Mouse (Mus musculus) neutrophil, adult 5-6 weeks (primary cell): ENCODE data around the gene Prelid3b. TPM values are rescaled to one million over a fixed set of nuclear protein-coding genes. Genes with fewer than 3 reads are reported as not detected.

Experiments
- ATAC-seq: fragments of 151-379, 151-347 bp; 2 replicates; pipeline ENCODE4 v1.8.0; 2017; ENCODE audit warnings: mild to moderate bottlenecking, moderate TSS enrichment; ENCODE audit not compliant: insufficient number of reproducible peaks, poor library complexity, low FRiP score, severe bottlenecking; ENCODE audit errors: extremely low read depth
- total RNA-seq: library from RNA; stranded (forward); fragments of 200-1000 nt; gene quantifications from 2 replicates; pipeline ENCODE4 v1.2.3, GENCODE M21; 2017

Gene Prelid3b
- total RNA-seq, 1 experiment from 2014 or later, result 77.4 TPM

- peak; percentile 59 for ATAC-seq
These were observed 36.7 kb downstream of the Prelid3b start for GRCm38 (mm10) chr2:174436076-174436701.

DNA sequence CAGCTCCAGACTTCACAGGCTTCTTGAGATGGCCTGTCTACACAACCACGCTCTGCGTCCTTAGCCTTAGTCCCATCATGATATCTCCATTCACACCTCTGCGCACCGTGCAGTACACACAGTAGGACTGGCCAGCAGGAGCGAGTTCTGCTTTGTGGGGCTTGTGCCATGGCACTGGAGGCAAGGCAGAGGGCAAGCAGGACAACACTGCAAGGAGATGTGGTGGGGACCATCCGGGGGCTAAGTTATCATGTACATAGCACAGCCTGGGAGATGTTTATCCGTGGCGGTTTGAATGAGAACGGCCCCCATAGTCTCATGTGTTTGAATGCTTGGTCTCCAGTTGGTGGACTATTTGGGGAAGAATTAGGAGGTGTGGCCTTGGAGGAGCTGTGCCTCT, 37.9 kb downstream of the Prelid3b start:
- ATAC-seq, result no peak

DNA sequence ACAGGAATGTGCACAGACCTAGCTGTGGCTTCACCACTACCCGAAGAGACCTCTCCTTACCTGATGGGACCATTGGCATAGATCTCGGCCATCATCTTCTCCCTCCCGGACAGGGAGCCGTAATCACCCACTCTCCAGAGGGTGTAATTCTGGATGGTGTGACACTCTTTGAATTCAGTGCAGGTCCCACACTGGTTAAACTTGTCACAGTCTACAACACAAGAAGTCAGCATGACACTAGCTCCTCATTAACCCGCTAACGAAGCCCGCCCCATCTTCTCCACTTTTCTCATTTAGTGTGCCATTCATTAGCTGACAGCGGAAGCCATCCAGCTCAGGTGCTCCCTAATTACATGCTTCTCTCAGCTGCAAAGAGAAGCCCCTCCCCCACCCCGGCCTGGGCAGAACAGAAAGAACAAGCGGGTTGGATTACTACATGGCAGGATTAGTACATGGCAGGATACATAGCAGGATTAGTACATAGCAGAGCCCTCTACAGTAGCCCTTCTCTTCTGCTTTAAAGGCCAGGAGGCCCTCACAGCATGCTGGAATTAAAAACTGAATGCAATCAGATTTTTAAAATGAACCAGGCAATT, 43.8 kb downstream of the Prelid3b start:
- no peak for ATAC-seq

GRCm38 (mm10) chr2:174428076-174428835, 44.6 kb downstream of the Prelid3b start:
- ATAC-seq, result no peak

- ATAC-seq, result no peak
These were observed 46.0 kb downstream of the Prelid3b start for GRCm38 (mm10) chr2:174426856-174427255.

- ATAC-seq, result no peak
These were observed 48.4 kb downstream of the Prelid3b start for GRCm38 (mm10) chr2:174424301-174425085.

DNA sequence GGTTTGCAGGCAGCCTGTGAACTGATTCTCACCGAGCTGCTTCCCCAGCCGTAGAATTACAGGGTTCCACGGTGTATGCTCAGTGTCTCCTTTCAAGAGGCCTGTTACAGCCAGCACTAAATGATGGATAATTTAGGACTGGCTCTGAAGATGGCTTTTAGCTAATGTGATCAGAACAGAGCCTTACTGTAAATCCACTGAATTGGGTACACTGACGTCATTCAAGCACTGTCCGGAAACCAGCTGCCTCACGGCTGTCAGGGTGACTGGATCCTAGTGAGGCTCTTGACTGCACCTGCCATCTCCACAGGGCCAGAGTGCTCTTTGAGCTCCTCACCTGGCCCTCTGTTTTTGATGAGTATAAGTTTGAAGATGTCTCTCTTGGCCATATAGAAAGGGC, 51.8 kb downstream of the Prelid3b start:
- ATAC-seq, result no peak

- peak; percentile 96 for ATAC-seq
These were observed 57.1 kb downstream of the Prelid3b start, which contains the start of gene Nelfcd for GRCm38 (mm10) chr2:174415731-174416310. Gene Nelfcd, plus strand, starts transcription at chr2:174415804.

Other genes with a start within 250 kb of the Prelid3b start
- 285 and 293 TPM in 2 replicates for gene Gnas, start 188.8 kb downstream of the Prelid3b start, total RNA-seq
- 7.2 and 7.9 TPM in 2 replicates for gene Gm20721, start 126.4 kb downstream of the Prelid3b start, total RNA-seq
- gene Nelfcd, start 57.3 kb downstream of the Prelid3b start, total RNA-seq, result 41.5 and 43.4 TPM in 2 replicates
- 194 and 214 TPM in 2 replicates for gene Ctsz, start 34.0 kb downstream of the Prelid3b start, total RNA-seq
- 61.8 and 71.5 TPM in 2 replicates for gene Tubb1, start 22.4 kb downstream of the Prelid3b start, total RNA-seq
- gene Atp5e, start 9.0 kb downstream of the Prelid3b start, total RNA-seq, result 208 and 251 TPM in 2 replicates
- 55.4 and 55.9 TPM in 2 replicates for gene Zfp831, start 170.5 kb upstream of the Prelid3b start, total RNA-seq